In the genomic region with DNA sequence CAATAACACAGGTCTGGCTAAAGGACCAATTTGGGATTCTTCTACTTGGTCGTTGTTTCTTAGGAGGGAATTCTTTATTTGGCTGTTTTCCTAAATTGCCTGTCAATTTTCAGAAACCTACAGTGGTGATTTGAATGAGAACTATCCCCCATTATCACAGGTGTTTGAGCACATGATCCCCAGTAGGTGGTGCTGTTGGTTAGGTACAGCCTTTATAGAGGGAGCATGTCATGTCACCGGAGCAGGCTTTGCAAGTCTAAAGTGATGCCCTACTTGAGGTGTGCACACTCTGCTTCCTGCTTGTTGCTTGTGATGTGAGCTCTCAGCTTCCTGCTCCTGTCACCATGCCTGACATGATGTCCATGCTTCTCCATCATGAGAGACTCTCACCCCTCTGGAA, we compare ENCODE assay signal across 18 mouse cellular contexts.
A peak's percentile ranks its signal among the peaks of the same experiment; 100 is the strongest.
DNase-seq lines count a peak whose midpoint lies in the region; ATAC-seq and TF ChIP-seq lines count a peak whose summit lies in the region.
"Had no signal": no experiment of that assay in that cellular context is flagged by ENCODE, and none has a peak within 500 bp of the region (broad histone marks: within the 10 kb centered on the region; RNA-seq: fewer than 3 reads in every experiment).

No protein-coding gene starts in this region.

- TF ChIP-seq POLR2A in heart, adult 2 months (IDR thresholded peaks at IDR 0.05; ENCODE audit: insufficient read depth, low read depth, low read length): no peak
- no peak for TF ChIP-seq POLR2A in thymus, adult 2 months (IDR thresholded peaks at IDR 0.05; ENCODE audit: control insufficient read depth, extremely low read depth, insufficient read depth, low read length, poor library complexity)

- H3K79me2 ChIP-seq in heart, adult 2 months (replicated peaks; ENCODE audit: control insufficient read depth, insufficient read depth, low read length): no peaks in the 10 kb centered on the region

- H3K9me3 ChIP-seq in heart, embryonic 10.5 days: no peaks in the 10 kb centered on the region
- no peaks in the 10 kb centered on the region for H3K9me3 ChIP-seq in lung, embryonic 14.5 days (ENCODE audit: low read depth, low read length)
- H3K9me3 ChIP-seq: forebrain, embryonic 13.5 days; intestine, embryonic 15.5 days; liver, embryonic 15.5 days had no signal

- no peaks in the 10 kb centered on the region for H3K27me3 ChIP-seq in heart, adult 2 months (ENCODE audit: control insufficient read depth, insufficient read depth, low read length)
- no peaks in the 10 kb centered on the region for H3K27me3 ChIP-seq in heart, embryonic 10.5 days (ENCODE audit: insufficient read depth, poor library complexity, severe bottlenecking)
- no peaks in the 10 kb centered on the region for H3K27me3 ChIP-seq in lung, embryonic 14.5 days (ENCODE audit: insufficient read depth, low read length)
- H3K27me3 ChIP-seq in thymus, adult 2 months (ENCODE audit: control insufficient read depth, insufficient read depth, low read length): no peaks in the 10 kb centered on the region
- H3K27me3 ChIP-seq: forebrain, embryonic 13.5 days; intestine, embryonic 15.5 days; liver, embryonic 15.5 days; neural tube, embryonic 12.5 days had no signal

- intact Hi-C loops in heart, adult 2 months (cut with DNase I): no loop called here

- no peak overlapping the region for H3K4me2 ChIP-seq in lung, embryonic 14.5 days
- H3K4me2 ChIP-seq: forebrain, embryonic 13.5 days; heart, embryonic 12.5 days; intestine, embryonic 15.5 days; liver, embryonic 15.5 days; neural tube, embryonic 12.5 days had no signal

- TF ChIP-seq CTCF in heart, adult 2 months (IDR thresholded peaks at IDR 0.05): peak; percentile 36; the same call in 1 of the 2 replicates
- peak; percentile 28 for TF ChIP-seq CTCF in lung, embryonic 14.5 days (IDR thresholded peaks at IDR 0.05; ENCODE audit: low read depth)
- TF ChIP-seq CTCF in thymus, adult 2 months (IDR thresholded peaks at IDR 0.05; ENCODE audit: borderline replicate concordance, control insufficient read depth, extremely low read depth, insufficient read depth, low read length, poor library complexity): no peak

- 80% methylated on average over 2 of the region's 2 CpGs for WGBS in heart, adult 2 months
- 77% methylated on average over 2 of the region's 2 CpGs for WGBS in heart, embryonic 10.5 days
- WGBS in lung, embryonic 14.5 days: 81% methylated on average over 2 of the region's 2 CpGs
- 91% methylated on average over 2 of the region's 2 CpGs for WGBS in thymus, adult 2 months

- no peak for ATAC-seq in lung, embryonic 14.5 days (ENCODE audit: insufficient read depth)
- ATAC-seq: forebrain, embryonic 13.5 days; intestine, embryonic 15.5 days; midbrain, embryonic 16.5 days had no signal

- no peak overlapping the region for H3K9ac ChIP-seq in heart, adult 2 months (ENCODE audit: low read depth, low read length)
- no peak overlapping the region for H3K9ac ChIP-seq in lung, embryonic 14.5 days
- H3K9ac ChIP-seq: forebrain, embryonic 13.5 days; heart, embryonic 12.5 days; intestine, embryonic 15.5 days; liver, embryonic 15.5 days; neural tube, embryonic 12.5 days had no signal

- no peak overlapping the region for H3K27ac ChIP-seq in heart, adult 2 months
- no peak overlapping the region for H3K27ac ChIP-seq in heart, embryonic 10.5 days
- H3K27ac ChIP-seq in lung, embryonic 14.5 days (ENCODE audit: low read depth): no peak overlapping the region
- H3K27ac ChIP-seq in thymus, adult 2 months (ENCODE audit: control insufficient read depth, insufficient read depth, low read length): no peak overlapping the region
- H3K27ac ChIP-seq: forebrain, embryonic 13.5 days; intestine, embryonic 15.5 days; liver, embryonic 15.5 days; neural tube, embryonic 12.5 days had no signal

- no peaks in the 10 kb centered on the region for H3K4me1 ChIP-seq in heart, adult 2 months (ENCODE audit: control insufficient read depth, insufficient read depth, low read length)
- no peaks in the 10 kb centered on the region for H3K4me1 ChIP-seq in heart, embryonic 10.5 days
- no peaks in the 10 kb centered on the region for H3K4me1 ChIP-seq in lung, embryonic 14.5 days (ENCODE audit: insufficient read depth)
- H3K4me1 ChIP-seq in thymus, adult 2 months (replicated peaks; ENCODE audit: control insufficient read depth, insufficient read depth, low read length): no peaks in the 10 kb centered on the region
- H3K4me1 ChIP-seq: forebrain, embryonic 13.5 days; heart, embryonic 12.5 days; intestine, embryonic 15.5 days; liver, embryonic 15.5 days; neural tube, embryonic 12.5 days had no signal

- H3K36me3 ChIP-seq in heart, adult 2 months (ENCODE audit: control insufficient read depth, insufficient read depth, low read length): no peaks in the 10 kb centered on the region
- H3K36me3 ChIP-seq in heart, embryonic 10.5 days: no peaks in the 10 kb centered on the region
- H3K36me3 ChIP-seq in lung, embryonic 14.5 days (ENCODE audit: insufficient read depth): no peaks in the 10 kb centered on the region
- no peaks in the 10 kb centered on the region for H3K36me3 ChIP-seq in thymus, adult 2 months (ENCODE audit: control insufficient read depth, insufficient read depth, low read length)
- H3K36me3 ChIP-seq: heart, embryonic 12.5 days; intestine, embryonic 15.5 days; liver, embryonic 15.5 days; neural tube, embryonic 12.5 days had no signal

- DNase-seq in heart, adult 2 months: no peak
- no peak for DNase-seq in heart, embryonic 10.5 days (ENCODE audit: low spot score)
- DNase-seq in lung, embryonic 14.5 days: peak; percentile 5
- no peak for DNase-seq in lung, postnatal 4 days
- peak; percentile 73 for DNase-seq in ZHBTc4 (ENCODE audit: low read depth, low spot score)
- no peak for DNase-seq in urinary bladder, postnatal 14 days (ENCODE audit: low spot score)
- DNase-seq in thymus, adult 2 months: no peak
- no peak for DNase-seq in frontal cortex, postnatal 25 days (ENCODE audit: low spot score in 2 of 2)
- DNase-seq: adrenal gland, postnatal 10 days; cerebellum, postnatal 14 days; gastrocnemius, postnatal 14 days; thymus, postnatal 14 days had no signal

- TF ChIP-seq EP300 in heart, adult 2 months (IDR thresholded peaks at IDR 0.05; ENCODE audit: insufficient read depth, low read depth, low read length): no peak

- no peak overlapping the region for H3K4me3 ChIP-seq in heart, adult 2 months
- H3K4me3 ChIP-seq in heart, embryonic 10.5 days: no peak overlapping the region
- H3K4me3 ChIP-seq in lung, embryonic 14.5 days (ENCODE audit: low read depth, low read length): no peak overlapping the region
- no peak overlapping the region for H3K4me3 ChIP-seq in thymus, adult 2 months (ENCODE audit: control insufficient read depth, insufficient read depth, low read length)
- H3K4me3 ChIP-seq: forebrain, embryonic 13.5 days; heart, embryonic 12.5 days; intestine, embryonic 15.5 days; liver, embryonic 15.5 days; neural tube, embryonic 12.5 days had no signal

Comparison
In these comparisons a context has a peak if more than half of its experiments do, and no peak if none do; other contexts are left out.
1. DNase-seq: peak in lung, embryonic 14.5 days (single experiment) and ZHBTc4 (single experiment); none in heart, adult 2 months (0 of 2), heart, embryonic 10.5 days (single experiment), lung, postnatal 4 days (0 of 2), urinary bladder, postnatal 14 days (single experiment), thymus, adult 2 months (single experiment) and frontal cortex, postnatal 25 days (0 of 2).